Mouse (Mus musculus) forebrain, embryonic 14.5 days (tissue): ENCODE results near the gene Aurkb. TPM values are rescaled to one million over a fixed set of nuclear protein-coding genes. Genes with fewer than 3 reads are reported as not detected.

Experiments used
- ATAC-seq: fragments of 200-750 bp; cut with Nextera tagmentation; 2 replicates; pipeline ENCODE4 v1.8.0; 2017; ENCODE audit warnings: mild to moderate bottlenecking, moderate library complexity
- DNase-seq: peaks from one replicate; pipeline ENCODE4 v3.0.0-alpha.2; 2015; ENCODE audit warnings: low spot score
- H3K27ac ChIP-seq: fragments of 300-500 bp; sonication (generic); 2 replicates; pipeline ENCODE4 v1.5.1; 2014; ENCODE audit warnings: low read depth, mild to moderate bottlenecking, control low read depth, low read length, moderate library complexity
- H3K27me3 ChIP-seq: fragments of 300-500 bp; sonication (generic); replicated peaks from 2 replicates; pipeline ENCODE4 v1.6.1; 2014; ENCODE audit warnings: low read length, control low read depth, mixed read lengths; ENCODE audit not compliant: control insufficient read depth, insufficient read depth
- H3K36me3 ChIP-seq: fragments of 300-500 bp; sonication (generic); 2 replicates; pipeline ENCODE4 v1.6.1; 2014; ENCODE audit warnings: low read length, control low read depth; ENCODE audit not compliant: control insufficient read depth, insufficient read depth
- H3K4me1 ChIP-seq: fragments of 300-500 bp; sonication (generic); 2 replicates; pipeline ENCODE4 v1.6.1; 2014; ENCODE audit warnings: antibody characterized with exemption, low read length, control low read depth; ENCODE audit not compliant: control insufficient read depth, insufficient read depth
- H3K4me2 ChIP-seq: fragments of 300-500 bp; sonication (generic); 2 replicates; pipeline ENCODE4 v1.6.1; 2014; ENCODE audit warnings: mild to moderate bottlenecking, control low read depth, low read length
- H3K4me3 ChIP-seq: fragments of 300-500 bp; sonication (generic); 2 replicates; pipeline ENCODE4 v1.5.1; 2014; ENCODE audit warnings: low read depth, low read length, control low read depth
- H3K9ac ChIP-seq: fragments of 300-500 bp; sonication (generic); 2 replicates; pipeline ENCODE4 v1.6.1; 2014; ENCODE audit warnings: mild to moderate bottlenecking, low read length, control low read depth, moderate library complexity
- H3K9me3 ChIP-seq: fragments of 300-500 bp; sonication (generic); replicated peaks from 2 replicates; pipeline ENCODE4 v1.6.1; 2016; ENCODE audit warnings: low read length, control low read depth, mixed read lengths; ENCODE audit not compliant: control insufficient read depth
- WGBS: fragments of 180-500 bp; shearing (Covaris S2); extraction: QIAGEN DNeasy Blood & Tissue Kit; methylation state at CpG from one replicate; pipeline ENCODE4 v1.1.7; 2014; 5-methylcytosine and 5-hydroxymethylcytosine counted together
- polyA plus RNA-seq: library from polyadenylated mRNA; unstranded; fragments of >200 nt; fragmentation: Nextera tagmentation; extraction: Ambion mirVana; gene quantifications from 2 replicates; pipeline ENCODE4 v1.2.1, GENCODE M21; 2014

Aurkb gene
- polyA plus RNA-seq, 1 experiment from 2014 or later, result 74.0 TPM

DNA sequence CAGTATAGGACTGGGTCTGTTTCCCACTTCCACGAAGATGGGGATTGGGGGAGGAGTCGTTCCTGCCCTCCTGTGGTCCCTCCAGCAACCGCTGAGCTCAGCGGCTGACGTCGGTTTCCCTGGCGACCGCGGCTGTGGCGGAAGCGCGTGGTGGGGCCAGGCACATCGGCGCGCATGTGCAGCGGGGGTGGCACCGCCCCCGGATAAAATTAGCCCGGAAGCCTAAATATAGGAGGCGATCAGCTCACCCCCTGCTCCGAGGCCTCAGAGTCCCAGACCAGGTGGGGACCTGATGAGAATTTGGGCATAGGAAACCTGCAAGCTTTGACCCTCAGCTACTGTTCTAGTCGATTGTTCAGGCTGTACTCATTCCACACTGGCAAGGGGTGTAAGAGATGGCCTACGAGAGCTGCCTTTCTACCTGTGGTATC, 54.5 kb downstream of the Aurkb start:
- no peaks in the 10 kb centered on the region for H3K27me3 ChIP-seq
- H3K9me3 ChIP-seq, result no peaks in the 10 kb centered on the region
- H3K4me3 ChIP-seq, result peak overlapping the region; percentile 46
- DNase-seq (peak; percentile 90), ATAC-seq (peak; percentile 29)
- peaks cover 41% of the 10 kb centered on the region for H3K36me3 ChIP-seq
- under 1% methylated on average over 23 of the region's 23 CpGs for WGBS
- peak overlapping the region; percentile 71 for H3K9ac ChIP-seq
- H3K4me2 ChIP-seq, result peak overlapping the region; percentile 84
- H3K4me1 ChIP-seq, result peaks cover 40% of the 10 kb centered on the region
- H3K27ac ChIP-seq, result peak overlapping the region; percentile 63

DNA sequence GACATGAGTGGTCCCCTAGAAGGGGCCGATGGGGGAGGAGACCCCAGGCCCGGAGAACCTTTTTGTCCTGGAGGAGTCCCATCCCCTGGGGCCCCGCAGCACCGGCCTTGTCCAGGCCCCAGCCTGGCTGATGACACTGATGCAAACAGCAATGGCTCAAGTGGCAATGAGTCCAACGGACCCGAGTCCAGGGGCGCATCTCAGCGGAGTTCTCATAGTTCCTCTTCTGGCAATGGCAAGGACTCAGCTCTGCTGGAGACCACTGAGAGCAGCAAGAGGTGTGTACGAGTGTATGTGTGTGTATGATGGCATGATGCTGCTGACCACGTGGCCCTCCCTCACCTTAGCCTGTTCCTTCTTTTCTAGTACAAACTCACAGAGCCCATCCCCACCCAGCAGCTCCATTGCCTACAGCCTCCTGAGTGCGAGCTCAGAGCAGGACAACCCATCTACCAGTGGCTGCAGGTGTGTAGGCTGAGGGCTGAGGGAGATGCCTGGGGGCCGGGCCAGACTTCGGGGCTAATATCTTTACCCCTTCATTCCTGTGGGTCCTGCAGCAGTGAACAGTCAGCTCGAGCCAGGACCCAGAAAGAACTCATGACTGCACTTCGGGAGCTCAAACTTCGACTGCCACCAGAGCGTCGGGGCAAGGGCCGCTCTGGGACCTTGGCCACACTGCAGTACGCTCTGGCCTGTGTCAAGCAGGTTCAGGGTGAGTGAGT, 55.4 kb downstream of the Aurkb start:
- Histone ChIP-seq H3K27me3 (no peaks in the 10 kb centered on the region), H3K27ac (no peak overlapping the region), H3K9ac (no peak overlapping the region), H3K4me3 (no peak overlapping the region), H3K4me1 (peaks cover 33% of the 10 kb centered on the region), H3K9me3 (no peaks in the 10 kb centered on the region), H3K4me2 (peak overlapping the region; percentile 84), H3K36me3 (peaks cover 49% of the 10 kb centered on the region)
- 92% methylated on average over 20 of the region's 20 CpGs for WGBS
- ATAC-seq (no peak), DNase-seq (no peak)

Other genes starting within 250 kb of the Aurkb start
- gene Ndel1, start 173.8 kb upstream of the Aurkb start, polyA plus RNA-seq, result 70.0 and 80.2 TPM in 2 replicates
- gene Rnf222, start 157.1 kb upstream of the Aurkb start, polyA plus RNA-seq, result not detected in 2 replicates
- 673 and 871 TPM in 2 replicates for gene Rpl26, start 144.1 kb upstream of the Aurkb start, polyA plus RNA-seq
- 0.23 TPM in 1 of 2 replicates, not detected in the other for gene Odf4, start 118.6 kb upstream of the Aurkb start, polyA plus RNA-seq
- 5.8 and 6.3 TPM in 2 replicates for gene Arhgef15, start 88.2 kb upstream of the Aurkb start, polyA plus RNA-seq
- gene Slc25a35, start 77.5 kb upstream of the Aurkb start, polyA plus RNA-seq, result 0.75 and 1.2 TPM in 2 replicates
- gene Rangrf, start 70.5 kb upstream of the Aurkb start, polyA plus RNA-seq, result 35.2 and 43.5 TPM in 2 replicates
- 14.1 and 15.6 TPM in 2 replicates for gene Pfas, start 37.2 kb upstream of the Aurkb start, polyA plus RNA-seq
- gene Ctc1, start 29.7 kb upstream of the Aurkb start, polyA plus RNA-seq, result 43.4 and 56.1 TPM in 2 replicates
- gene Borcs6, start 14.1 kb downstream of the Aurkb start, polyA plus RNA-seq, result 10.7 and 13.9 TPM in 2 replicates
- 45.2 and 49.6 TPM in 2 replicates for gene Tmem107, start 25.2 kb downstream of the Aurkb start, polyA plus RNA-seq
- 124 and 188 TPM in 2 replicates for gene Vamp2, start 42.8 kb downstream of the Aurkb start, polyA plus RNA-seq
- 6.8 and 11.6 TPM in 2 replicates for gene Per1, start 49.6 kb downstream of the Aurkb start, polyA plus RNA-seq
- gene Hes7, start 74.8 kb downstream of the Aurkb start, polyA plus RNA-seq, result 0.23 and 0.24 TPM in 2 replicates
- 0.14 TPM in 2 replicates for gene 9130213A22Rik, start 76.9 kb downstream of the Aurkb start, polyA plus RNA-seq
- gene Aloxe3, start 80.2 kb downstream of the Aurkb start, polyA plus RNA-seq, result 0.94 and 2.1 TPM in 2 replicates
- 0.15 TPM in 1 of 2 replicates, not detected in the other for gene Alox12b, start 111.3 kb downstream of the Aurkb start, polyA plus RNA-seq
- 0.08 TPM in 1 of 2 replicates, not detected in the other for gene Alox8, start 152.2 kb downstream of the Aurkb start, polyA plus RNA-seq
- gene Gucy2e, start 191.4 kb downstream of the Aurkb start, polyA plus RNA-seq, result 0.35 and 0.41 TPM in 2 replicates